Mouse (Mus musculus): Measurements from ENCODE around the gene Cyp17a1.

DNA sequence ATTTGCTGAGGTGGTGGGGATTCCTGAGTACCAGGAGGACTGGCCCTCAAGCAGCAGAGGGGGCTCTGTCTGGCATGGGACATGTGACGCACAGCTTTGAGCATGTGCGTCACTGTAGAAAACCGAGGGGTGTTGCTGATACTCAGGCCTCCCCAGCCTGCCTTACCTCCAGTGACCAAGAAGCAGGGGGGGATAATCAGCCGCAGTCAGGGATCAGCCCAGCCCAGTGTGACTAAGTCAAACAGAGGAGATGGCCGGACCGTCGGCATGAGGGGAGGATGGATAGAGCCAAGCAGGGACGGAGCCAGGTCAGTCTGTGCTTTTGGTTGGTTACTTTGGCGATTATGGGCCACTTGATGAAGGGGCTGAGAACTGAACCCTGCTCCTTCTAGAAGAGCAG, 41.3 kb downstream of the Cyp17a1 start:
- TF ChIP-seq CTCF (IDR thresholded peaks at IDR 0.05; ENCODE audit: insufficient read depth, low read length) (no peak), POLR2A (IDR thresholded peaks at IDR 0.05; ENCODE audit: borderline replicate concordance, extremely low read depth, low read depth, low read length) (no peak)
